ENCODE assay signal across 27 mouse cellular contexts in the genomic region with DNA sequence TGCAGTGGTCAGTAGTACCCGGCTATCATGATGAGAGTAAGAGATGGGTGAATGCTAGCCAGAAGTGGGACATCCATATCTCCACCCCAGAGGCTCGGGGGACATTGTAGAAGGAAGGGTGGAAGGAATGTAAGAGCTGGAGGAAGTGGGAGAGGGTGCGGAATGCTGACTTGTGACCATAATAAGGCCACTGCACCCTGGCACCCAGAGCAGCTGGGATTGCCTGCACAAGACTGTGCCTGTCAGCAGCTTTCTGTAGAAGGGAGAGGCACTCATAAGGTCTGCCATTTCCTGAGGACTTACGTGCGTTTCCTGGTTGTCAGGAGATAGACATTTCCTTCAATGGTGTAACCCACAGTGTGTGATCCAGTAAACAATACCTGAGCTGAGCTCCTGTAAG. TPM values are rescaled to one million over a fixed set of nuclear protein-coding genes. Genes with fewer than 3 reads are reported as not detected.
DNase-seq lines count a peak whose midpoint lies in the region; ATAC-seq and TF ChIP-seq lines count a peak whose summit lies in the region.
"Had no signal": no experiment of that assay in that cellular context is flagged by ENCODE, and none has a peak within 500 bp of the region (broad histone marks: within the 10 kb centered on the region; RNA-seq: fewer than 3 reads in every experiment).

No protein-coding gene starts in this region.

- no peak overlapping the region for H3K27ac ChIP-seq in intestine, embryonic 14.5 days (ENCODE audit: low read depth)
- H3K27ac ChIP-seq in intestine, postnatal 0 days (ENCODE audit: low read depth, low read length): no peak overlapping the region
- H3K27ac ChIP-seq: embryonic facial prominence, embryonic 13.5 days; embryonic facial prominence, embryonic 15.5 days; forebrain, embryonic 10.5 days; forebrain, embryonic 12.5 days had no signal

- H3K9ac ChIP-seq in intestine, embryonic 14.5 days (ENCODE audit: low read length): no peak overlapping the region
- H3K9ac ChIP-seq in intestine, postnatal 0 days (ENCODE audit: low read depth, low read length): no peak overlapping the region
- H3K9ac ChIP-seq: embryonic facial prominence, embryonic 13.5 days; embryonic facial prominence, embryonic 15.5 days; forebrain, embryonic 12.5 days had no signal

- DNase-seq in CD4-positive, CD25-positive, alpha-beta regulatory T cell, adult 2 months (ENCODE audit: low read depth, low spot score): peak; percentile 14
- DNase-seq in intestine, embryonic 14.5 days (ENCODE audit: low spot score): peak; percentile 40
- DNase-seq in thymus, postnatal 14 days: peak; percentile 8
- no peak for DNase-seq in thymus, postnatal 25 days
- DNase-seq in gastrocnemius, postnatal 36 days: no peak
- DNase-seq: adrenal gland, adult 2 months; adrenal gland, postnatal 10 days; adrenal gland, postnatal 25 days; cerebellum, adult 11 months; cerebellum, adult 18-20 months; cerebellum, adult 8-10 months; cerebellum, adult 9-11 months; cerebellum, postnatal 14 days; cerebellum, postnatal 36 days; embryo, embryonic 11 days had no signal

- H3K4me2 ChIP-seq in intestine, embryonic 14.5 days (ENCODE audit: low read length): no peak overlapping the region
- no peak overlapping the region for H3K4me2 ChIP-seq in intestine, postnatal 0 days (replicated peaks; ENCODE audit: low read depth)
- H3K4me2 ChIP-seq: embryonic facial prominence, embryonic 13.5 days; embryonic facial prominence, embryonic 15.5 days; forebrain, embryonic 12.5 days had no signal

- intact Hi-C loops in gastrocnemius, postnatal 36 days (cut with DNase I): no loop called here

- 81% methylated on average over 5 of the region's 5 CpGs for WGBS in intestine, embryonic 14.5 days
- WGBS in intestine, postnatal 0 days: 71% methylated on average over 5 of the region's 5 CpGs

- ATAC-seq in CD4-positive, CD25-positive, alpha-beta regulatory T cell, adult 4 months: no peak
- ATAC-seq in intestine, embryonic 14.5 days (replicated peaks; ENCODE audit: low FRiP score, low TSS enrichment, low read depth): no peak
- no peak for ATAC-seq in intestine, postnatal 0 days
- ATAC-seq: forebrain, embryonic 14.5 days; forebrain, embryonic 16.5 days; Patski had no signal

- H3K4me3 ChIP-seq in intestine, embryonic 14.5 days (ENCODE audit: low read depth, low read length): no peak overlapping the region
- H3K4me3 ChIP-seq in intestine, postnatal 0 days (ENCODE audit: low read depth, low read length): no peak overlapping the region
- H3K4me3 ChIP-seq: embryonic facial prominence, embryonic 13.5 days; embryonic facial prominence, embryonic 15.5 days; erythroblast, embryonic 14.5 days; forebrain, embryonic 10.5 days; forebrain, embryonic 12.5 days had no signal

- TF ChIP-seq CTCF in intestine, postnatal 0 days (IDR thresholded peaks at IDR 0.05; ENCODE audit: low read depth): no peak

- H3K36me3 ChIP-seq in intestine, embryonic 14.5 days (ENCODE audit: control insufficient read depth, insufficient read depth, low read length): no peaks in the 10 kb centered on the region
- no peaks in the 10 kb centered on the region for H3K36me3 ChIP-seq in intestine, postnatal 0 days (ENCODE audit: control insufficient read depth, insufficient read depth)
- H3K36me3 ChIP-seq: embryonic facial prominence, embryonic 13.5 days; embryonic facial prominence, embryonic 15.5 days; forebrain, embryonic 10.5 days; forebrain, embryonic 12.5 days; G1E had no signal

- no peaks in the 10 kb centered on the region for H3K27me3 ChIP-seq in intestine, embryonic 14.5 days (replicated peaks; ENCODE audit: control insufficient read depth, insufficient read depth, low read length)
- H3K27me3 ChIP-seq in intestine, postnatal 0 days (replicated peaks; ENCODE audit: control insufficient read depth, insufficient read depth, low read length): no peaks in the 10 kb centered on the region
- H3K27me3 ChIP-seq: CH12.LX; embryonic facial prominence, embryonic 13.5 days; embryonic facial prominence, embryonic 15.5 days; forebrain, embryonic 12.5 days; Patski had no signal

- no peaks in the 10 kb centered on the region for H3K4me1 ChIP-seq in intestine, embryonic 14.5 days (replicated peaks; ENCODE audit: control insufficient read depth, insufficient read depth, low read length)
- H3K4me1 ChIP-seq in intestine, postnatal 0 days (replicated peaks; ENCODE audit: control insufficient read depth, insufficient read depth, low read length): no peaks in the 10 kb centered on the region

- H3K9me3 ChIP-seq in intestine, embryonic 14.5 days (ENCODE audit: control insufficient read depth, low read length): no peaks in the 10 kb centered on the region
- H3K9me3 ChIP-seq in intestine, postnatal 0 days (ENCODE audit: control insufficient read depth): no peaks in the 10 kb centered on the region
- H3K9me3 ChIP-seq: embryonic facial prominence, embryonic 13.5 days; embryonic facial prominence, embryonic 15.5 days; forebrain, embryonic 10.5 days; forebrain, embryonic 12.5 days had no signal

RNA-seq across cellular contexts. Expression of a gene that starts 33.9 kb away (rescaled TPM):
- polyA plus RNA-seq in CD4-positive, CD25-positive, alpha-beta regulatory T cell, adult 4 months (2017; shearing (Covaris generic)): 1,000 to 10,000 TPM; 1,591 to 2,129 TPM
- polyA plus RNA-seq in intestine, embryonic 14.5 days (2014; fragmentation: Nextera tagmentation; extraction: Ambion mirVana): 1,183 and 1,258 TPM in 2 replicates
- polyA plus RNA-seq in intestine, postnatal 0 days (2015; fragmentation: Nextera tagmentation; extraction: Ambion mirVana): 579 and 584 TPM in 2 replicates
- 100 to 1,000 TPM; 274 to 330 TPM for total RNA-seq in gastrocnemius, postnatal 36 days (2021)

RNA-seq across cellular contexts. Expression of a gene that starts 54.8 kb away (rescaled TPM):
- 100 to 1,000 TPM; 173 TPM for polyA plus RNA-seq in CD4-positive, CD25-positive, alpha-beta regulatory T cell, adult 4 months (2017; shearing (Covaris generic))
- 368 and 380 TPM in 2 replicates for polyA plus RNA-seq in intestine, embryonic 14.5 days (2014; fragmentation: Nextera tagmentation; extraction: Ambion mirVana)
- polyA plus RNA-seq in intestine, postnatal 0 days (2015; fragmentation: Nextera tagmentation; extraction: Ambion mirVana): 259 and 278 TPM in 2 replicates
- total RNA-seq in gastrocnemius, postnatal 36 days (2021): 10 to 100 TPM; 28.9 to 33.4 TPM

Comparison
In these comparisons a context has a peak if more than half of its experiments do, and no peak if none do; other contexts are left out.
1. DNase-seq: peak in CD4-positive, CD25-positive, alpha-beta regulatory T cell, adult 2 months (single experiment), intestine, embryonic 14.5 days (single experiment) and thymus, postnatal 14 days (single experiment); none in thymus, postnatal 25 days (single experiment) and gastrocnemius, postnatal 36 days (0 of 2).